Mouse (Mus musculus): ENCODE data around the gene Atp6v1g2.
"Not testable (repeated sequence)": the region's sequence is repeated elsewhere in the genome, so short reads cannot be mapped to it uniquely, and the experiment has no call there.

The Atp6v1g2 gene

GRCm38 (mm10) chr17:35202442-35202841 lies 31.0 kb upstream of the Atp6v1g2 start:
- no peak for DNase-seq (ENCODE audit: low spot score in 2 of 2)

GRCm38 (mm10) chr17:35204494-35205379 lies 28.7 kb upstream of the Atp6v1g2 start, which contains the start of gene Lta:
Lta (minus strand) TSS chr17:35205351.
- peak in 1 of 2 experiments; percentile 47 for DNase-seq (ENCODE audit: low spot score in 2 of 2)

- DNase-seq (ENCODE audit: low spot score in 2 of 2): no peak
Observed at GRCm38 (mm10) chr17:35205380-35205769, 28.1 kb upstream of the Atp6v1g2 start.

GRCm38 (mm10) chr17:35209785-35210535 lies 23.5 kb upstream of the Atp6v1g2 start:
- DNase-seq (ENCODE audit: low spot score in 2 of 2): no peak

- DNase-seq (ENCODE audit: low spot score in 2 of 2): no peak
Observed at GRCm38 (mm10) chr17:35210593-35210992, 22.9 kb upstream of the Atp6v1g2 start.

GRCm38 (mm10) chr17:35213071-35213470 lies 20.4 kb upstream of the Atp6v1g2 start:
- DNase-seq (ENCODE audit: low spot score in 2 of 2): no peak

GRCm38 (mm10) chr17:35218516-35219193 lies 14.8 kb upstream of the Atp6v1g2 start:
- no peak for DNase-seq (ENCODE audit: low spot score in 2 of 2)

- no peak for DNase-seq (ENCODE audit: low spot score in 2 of 2)
Observed at GRCm38 (mm10) chr17:35219601-35220041, 13.8 kb upstream of the Atp6v1g2 start.

GRCm38 (mm10) chr17:35220156-35220952 lies 13.1 kb upstream of the Atp6v1g2 start, which contains the start of gene Gm16181:
Gm16181 (plus strand) TSS chr17:35220834.
- DNase-seq (ENCODE audit: low spot score in 2 of 2): no peak

GRCm38 (mm10) chr17:35222299-35222698 lies 11.2 kb upstream of the Atp6v1g2 start:
- DNase-seq (ENCODE audit: low spot score in 2 of 2): no peak

GRCm38 (mm10) chr17:35224641-35225040 lies 8.8 kb upstream of the Atp6v1g2 start:
- DNase-seq (ENCODE audit: low spot score in 2 of 2): no peak

- DNase-seq (ENCODE audit: low spot score in 2 of 2): no peak
Observed at GRCm38 (mm10) chr17:35225456-35225855, 8.0 kb upstream of the Atp6v1g2 start.

- DNase-seq (ENCODE audit: low spot score in 2 of 2): no peak
Observed at GRCm38 (mm10) chr17:35226561-35227046, 6.9 kb upstream of the Atp6v1g2 start.

- DNase-seq (ENCODE audit: low spot score in 2 of 2): no peak
Observed at GRCm38 (mm10) chr17:35231022-35231421, 2.4 kb upstream of the Atp6v1g2 start.

GRCm38 (mm10) chr17:35232043-35232442 lies 1.4 kb upstream of the Atp6v1g2 start:
- DNase-seq (ENCODE audit: low spot score in 2 of 2): peak; percentile 77 to 86

GRCm38 (mm10) chr17:35232659-35233058 lies 801 bp upstream of the Atp6v1g2 start:
- DNase-seq (ENCODE audit: low spot score in 2 of 2): no peak

GRCm38 (mm10) chr17:35234090-35234489 lies 630 bp downstream of the Atp6v1g2 start:
- DNase-seq (ENCODE audit: low spot score in 2 of 2): not testable (repeated sequence)

GRCm38 (mm10) chr17:35234903-35235302 lies 1.4 kb downstream of the Atp6v1g2 start:
- no peak for DNase-seq (ENCODE audit: low spot score in 2 of 2)

GRCm38 (mm10) chr17:35235614-35236389 lies 2.3 kb downstream of the Atp6v1g2 start, which contains the start of gene Nfkbil1:
Nfkbil1 (minus strand) TSS chr17:35235792.
- peak; percentile 71 to 80 for DNase-seq (ENCODE audit: low spot score in 2 of 2)

GRCm38 (mm10) chr17:35236390-35236746 lies 2.9 kb downstream of the Atp6v1g2 start:
- peak; percentile 99 for DNase-seq (ENCODE audit: low spot score in 2 of 2)

Data from spleen, postnatal 14 days (tissue).